Mouse (Mus musculus): ENCODE measurements at regions not wholly inside any gene's neighbourhood (a gene's known extent, or its start where the extent isn't known, plus 50 kb on each side); places are given as distances from the start of the nearest gene placed in this dataset.
"Not testable (repeated sequence)": the region's sequence is repeated elsewhere in the genome, so short reads cannot be mapped to it uniquely, and the experiment has no call there.

- no peak overlapping the region for H3K4me3 ChIP-seq (ENCODE audit: insufficient read depth, low read length)
- H3K4me1 ChIP-seq (ENCODE audit: control insufficient read depth, insufficient read depth, low read length), result no peaks in the 10 kb centered on the region
- no peak overlapping the region for H3K27ac ChIP-seq (ENCODE audit: insufficient read depth, low read length)
- TF ChIP-seq CTCF (IDR thresholded peaks at IDR 0.05; ENCODE audit: borderline replicate concordance, insufficient read depth, low read length) (no peak), POLR2A (IDR thresholded peaks at IDR 0.05; ENCODE audit: low read depth, low read length) (no peak)
These were observed 233.8 kb downstream of the Kctd12 start for GRCm38 (mm10) chr14:102748687-102749086.

- no peaks in the 10 kb centered on the region for H3K4me1 ChIP-seq (ENCODE audit: control insufficient read depth, insufficient read depth, low read length)
- TF ChIP-seq POLR2A (IDR thresholded peaks at IDR 0.05; ENCODE audit: low read depth, low read length) (no peak), CTCF (IDR thresholded peaks at IDR 0.05; ENCODE audit: borderline replicate concordance, insufficient read depth, low read length) (no peak)
- no peak overlapping the region for H3K27ac ChIP-seq (ENCODE audit: insufficient read depth, low read length)
- H3K4me3 ChIP-seq (ENCODE audit: insufficient read depth, low read length), result no peak overlapping the region
These were observed 240.1 kb downstream of the Kctd12 start for GRCm38 (mm10) chr14:102742331-102742730.

- Histone ChIP-seq H3K27ac (ENCODE audit: insufficient read depth, low read length) (no peak overlapping the region), H3K4me3 (ENCODE audit: insufficient read depth, low read length) (no peak overlapping the region), H3K4me1 (ENCODE audit: control insufficient read depth, insufficient read depth, low read length) (no peaks in the 10 kb centered on the region; the same call in 1 of the 2 replicates)
- no peak for TF ChIP-seq POLR2A (IDR thresholded peaks at IDR 0.05; ENCODE audit: low read depth, low read length)
These were observed 245.8 kb downstream of the Kctd12 start for GRCm38 (mm10) chr14:102736656-102737055.

- H3K4me3 ChIP-seq (ENCODE audit: insufficient read depth, low read length); H3K27ac ChIP-seq (ENCODE audit: insufficient read depth, low read length); H3K4me1 ChIP-seq (ENCODE audit: control insufficient read depth, insufficient read depth, low read length): not testable (repeated sequence)
These were observed 248.7 kb downstream of the Kctd12 start for GRCm38 (mm10) chr14:102733718-102734117.

- no peak overlapping the region for H3K27ac ChIP-seq (ENCODE audit: insufficient read depth, low read length)
- H3K4me1 ChIP-seq (ENCODE audit: control insufficient read depth, insufficient read depth, low read length), result no peaks in the 10 kb centered on the region
- no peak overlapping the region for H3K4me3 ChIP-seq (ENCODE audit: insufficient read depth, low read length)
- TF ChIP-seq POLR2A (IDR thresholded peaks at IDR 0.05; ENCODE audit: low read depth, low read length) (no peak), CTCF (IDR thresholded peaks at IDR 0.05; ENCODE audit: borderline replicate concordance, insufficient read depth, low read length) (no peak)
These were observed 250.7 kb downstream of the Kctd12 start for GRCm38 (mm10) chr14:102731746-102732145.

- Histone ChIP-seq H3K4me3 (ENCODE audit: insufficient read depth, low read length) (no peak overlapping the region), H3K27ac (ENCODE audit: insufficient read depth, low read length) (no peak overlapping the region), H3K4me1 (ENCODE audit: control insufficient read depth, insufficient read depth, low read length) (peaks cover 5% of the 10 kb centered on the region)
- no peak for TF ChIP-seq POLR2A (IDR thresholded peaks at IDR 0.05; ENCODE audit: low read depth, low read length)
These were observed 259.8 kb downstream of the Kctd12 start for GRCm38 (mm10) chr14:102722633-102723032.

GRCm38 (mm10) chr14:102718558-102718957 lies 263.9 kb downstream of the Kctd12 start:
- TF ChIP-seq POLR2A (IDR thresholded peaks at IDR 0.05; ENCODE audit: low read depth, low read length), result no peak
- no peak for TF ChIP-seq CTCF (IDR thresholded peaks at IDR 0.05; ENCODE audit: borderline replicate concordance, insufficient read depth, low read length)
- H3K4me1 ChIP-seq (ENCODE audit: control insufficient read depth, insufficient read depth, low read length), result peaks cover 5% of the 10 kb centered on the region
- no peak overlapping the region for H3K27ac ChIP-seq (ENCODE audit: insufficient read depth, low read length)
- no peak overlapping the region for H3K4me3 ChIP-seq (ENCODE audit: insufficient read depth, low read length)

- Histone ChIP-seq H3K27ac (ENCODE audit: insufficient read depth, low read length) (no peak overlapping the region), H3K4me1 (ENCODE audit: control insufficient read depth, insufficient read depth, low read length) (no peaks in the 10 kb centered on the region), H3K4me3 (ENCODE audit: insufficient read depth, low read length) (no peak overlapping the region)
- TF ChIP-seq CTCF (IDR thresholded peaks at IDR 0.05; ENCODE audit: borderline replicate concordance, insufficient read depth, low read length) (no peak), POLR2A (IDR thresholded peaks at IDR 0.05; ENCODE audit: low read depth, low read length) (no peak)
These were observed 269.8 kb downstream of the Kctd12 start for GRCm38 (mm10) chr14:102712600-102712999.

GRCm38 (mm10) chr14:102706704-102707336 lies 275.6 kb downstream of the Kctd12 start:
- H3K4me3 ChIP-seq (ENCODE audit: insufficient read depth, low read length), result no peak overlapping the region
- no peak overlapping the region for H3K27ac ChIP-seq (ENCODE audit: insufficient read depth, low read length)
- TF ChIP-seq POLR2A (IDR thresholded peaks at IDR 0.05; ENCODE audit: low read depth, low read length) (no peak), CTCF (IDR thresholded peaks at IDR 0.05; ENCODE audit: borderline replicate concordance, insufficient read depth, low read length) (no peak)
- H3K4me1 ChIP-seq (ENCODE audit: control insufficient read depth, insufficient read depth, low read length), result no peaks in the 10 kb centered on the region

GRCm38 (mm10) chr14:102701108-102701507 lies 281.3 kb downstream of the Kctd12 start:
- TF ChIP-seq POLR2A (IDR thresholded peaks at IDR 0.05; ENCODE audit: low read depth, low read length), result no peak
- TF ChIP-seq CTCF (IDR thresholded peaks at IDR 0.05; ENCODE audit: borderline replicate concordance, insufficient read depth, low read length), result no peak
- Histone ChIP-seq H3K27ac (ENCODE audit: insufficient read depth, low read length) (no peak overlapping the region), H3K4me1 (ENCODE audit: control insufficient read depth, insufficient read depth, low read length) (no peaks in the 10 kb centered on the region), H3K4me3 (ENCODE audit: insufficient read depth, low read length) (no peak overlapping the region)

GRCm38 (mm10) chr14:102700457-102700856 lies 282.0 kb downstream of the Kctd12 start:
- H3K27ac ChIP-seq (ENCODE audit: insufficient read depth, low read length), result no peak overlapping the region
- TF ChIP-seq POLR2A (IDR thresholded peaks at IDR 0.05; ENCODE audit: low read depth, low read length) (no peak), CTCF (IDR thresholded peaks at IDR 0.05; ENCODE audit: borderline replicate concordance, insufficient read depth, low read length) (no peak)

More at GRCm38 (mm10) chr14:102700457-102700856, 282.0 kb downstream of the Kctd12 start:
- Histone ChIP-seq H3K4me1 (ENCODE audit: control insufficient read depth, insufficient read depth, low read length) (no peaks in the 10 kb centered on the region), H3K4me3 (ENCODE audit: insufficient read depth, low read length) (no peak overlapping the region)

Data from embryonic fibroblast, embryonic 13.5 days (primary cell).